Mouse (Mus musculus) midbrain, embryonic 14.5 days (tissue): Measurements from ENCODE around the gene Gtpbp8. TPM values are rescaled to one million over a fixed set of nuclear protein-coding genes. Genes with fewer than 3 reads are reported as not detected.

Experiments used
- ATAC-seq: fragments of 200-750 bp; cut with Nextera tagmentation; 2 replicates; pipeline ENCODE4 v1.8.0; 2017; ENCODE audit warnings: moderate number of reproducible peaks, moderate library complexity; ENCODE audit not compliant: low FRiP score, low TSS enrichment
- DNase-seq: peaks from one replicate; pipeline ENCODE4 v3.0.0-alpha.2; 2015
- H3K27ac ChIP-seq: fragments of 300-500 bp; sonication (generic); replicated peaks from 2 replicates; pipeline ENCODE4 v1.5.1; 2014; ENCODE audit warnings: mild to moderate bottlenecking, low read depth, low read length, moderate library complexity
- H3K27me3 ChIP-seq: fragments of 300-500 bp; sonication (generic); 2 replicates; pipeline ENCODE4 v1.6.1; 2014; ENCODE audit warnings: low read length, control low read depth, mixed read lengths; ENCODE audit not compliant: control insufficient read depth, insufficient read depth
- H3K36me3 ChIP-seq: fragments of 300-500 bp; sonication (generic); 2 replicates; pipeline ENCODE4 v1.6.1; 2014; ENCODE audit warnings: low read length, control low read depth; ENCODE audit not compliant: control insufficient read depth, insufficient read depth
- H3K4me1 ChIP-seq: fragments of 300-500 bp; sonication (generic); 2 replicates; pipeline ENCODE4 v1.6.1; 2014; ENCODE audit warnings: mild to moderate bottlenecking, antibody characterized with exemption, low read length, control low read depth; ENCODE audit not compliant: control insufficient read depth, insufficient read depth
- H3K4me2 ChIP-seq: fragments of 300-500 bp; sonication (generic); 2 replicates; pipeline ENCODE4 v1.6.1; 2014; ENCODE audit warnings: mild to moderate bottlenecking, low read length, moderate library complexity
- H3K4me3 ChIP-seq: fragments of 300-500 bp; sonication (generic); replicated peaks from 2 replicates; pipeline ENCODE4 v1.5.1; 2014; ENCODE audit warnings: low read depth, low read length
- H3K9ac ChIP-seq: fragments of 300-500 bp; sonication (generic); replicated peaks from 2 replicates; pipeline ENCODE4 v1.6.1; 2014; ENCODE audit warnings: mild to moderate bottlenecking, low read length, moderate library complexity
- H3K9me3 ChIP-seq: fragments of 300-500 bp; sonication (generic); 2 replicates; pipeline ENCODE4 v1.6.1; 2016; ENCODE audit warnings: low read length, control low read depth, mixed read lengths; ENCODE audit not compliant: control insufficient read depth
- WGBS: fragments of 180-500 bp; shearing (Covaris S2); extraction: QIAGEN DNeasy Blood & Tissue Kit; methylation state at CpG from one replicate; pipeline ENCODE4 v1.1.7; 2014; 5-methylcytosine and 5-hydroxymethylcytosine counted together
- polyA plus RNA-seq: library from polyadenylated mRNA; unstranded; fragments of >200 nt; fragmentation: Nextera tagmentation; extraction: Ambion mirVana; gene quantifications from 2 replicates; pipeline ENCODE4 v1.2.1, GENCODE M21; 2014

Gtpbp8 gene
- polyA plus RNA-seq, 1 experiment from 2014 or later: 50.5 TPM

DNA sequence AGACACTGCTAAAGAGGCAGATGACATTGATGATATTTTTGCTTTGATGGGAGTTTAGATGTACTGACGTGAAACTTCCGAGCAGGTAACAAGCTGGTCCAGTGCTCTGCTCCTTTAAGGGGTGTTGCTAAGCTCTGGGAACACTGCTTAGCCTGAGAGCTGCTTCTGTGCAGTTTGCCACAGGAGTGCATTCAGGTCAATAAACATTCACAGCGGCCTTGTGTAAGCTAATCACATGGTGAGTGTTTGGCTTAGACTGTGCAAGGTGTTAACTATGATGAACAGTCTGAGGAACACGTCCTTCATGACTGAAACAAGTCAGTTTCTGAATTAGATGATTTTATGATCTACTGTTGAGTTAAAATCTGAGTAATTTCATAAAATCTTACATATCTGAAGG, 10.0 kb downstream of the Gtpbp8 start:
- H3K36me3 ChIP-seq: peaks cover 81% of the 10 kb centered on the region
- H3K4me3 ChIP-seq: no peak overlapping the region
- no peak for ATAC-seq
- H3K27me3 ChIP-seq: no peaks in the 10 kb centered on the region
- no peak for DNase-seq
- WGBS: 92% methylated on average over 4 of the region's 4 CpGs
- H3K9ac ChIP-seq: no peak overlapping the region
- no peaks in the 10 kb centered on the region for H3K4me1 ChIP-seq
- H3K4me2 ChIP-seq: no peak overlapping the region
- no peak overlapping the region for H3K27ac ChIP-seq
- no peaks in the 10 kb centered on the region for H3K9me3 ChIP-seq

DNA sequence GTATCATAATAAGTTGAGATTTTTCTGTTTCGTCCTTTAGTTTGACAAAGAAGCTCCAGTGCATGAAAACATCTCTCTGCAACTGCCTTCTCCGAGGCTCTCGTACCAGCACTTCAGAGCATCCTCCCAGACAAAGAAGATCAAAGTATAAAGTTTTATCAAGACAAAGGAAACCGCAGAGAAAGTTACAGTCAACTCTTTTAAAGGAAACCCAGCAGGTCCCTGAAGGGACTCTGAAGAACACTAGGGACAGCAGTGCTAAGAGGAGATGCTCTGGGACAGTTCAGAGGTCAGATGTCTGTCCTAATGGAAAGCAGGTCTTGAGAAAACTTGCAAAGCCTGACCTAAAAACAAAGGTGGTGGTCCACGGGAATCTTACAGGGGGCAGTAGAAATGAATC, 10.5 kb downstream of the Gtpbp8 start:
- WGBS: 94% methylated on average over 5 of the region's 5 CpGs
- H3K4me1 ChIP-seq: no peaks in the 10 kb centered on the region
- ATAC-seq: no peak
- no peak overlapping the region for H3K9ac ChIP-seq
- no peak for DNase-seq
- no peak overlapping the region for H3K4me2 ChIP-seq
- H3K9me3 ChIP-seq: no peaks in the 10 kb centered on the region
- no peaks in the 10 kb centered on the region for H3K27me3 ChIP-seq
- H3K4me3 ChIP-seq: no peak overlapping the region
- peaks cover 81% of the 10 kb centered on the region for H3K36me3 ChIP-seq
- no peak overlapping the region for H3K27ac ChIP-seq

DNA sequence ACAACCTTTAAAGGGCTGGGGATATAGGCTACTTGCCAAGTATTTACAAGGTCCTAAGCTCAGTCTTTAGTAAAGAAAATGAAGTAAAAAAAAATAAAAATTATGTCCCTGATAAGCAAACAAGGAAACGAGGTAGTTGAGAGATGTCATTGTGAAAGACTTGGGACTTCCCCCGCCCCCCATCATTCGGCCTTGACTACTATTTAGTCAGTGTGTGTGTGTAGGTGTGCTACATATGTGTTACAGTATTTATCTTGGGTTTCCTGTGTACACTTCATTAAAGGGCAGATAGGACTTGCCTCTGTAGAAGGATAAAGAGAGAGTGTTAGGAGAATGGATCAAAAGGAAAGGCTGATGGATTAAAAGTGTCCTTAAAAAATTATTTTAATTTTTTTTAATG, 12.1 kb downstream of the Gtpbp8 start:
- H3K4me1 ChIP-seq: no peaks in the 10 kb centered on the region
- no peaks in the 10 kb centered on the region for H3K9me3 ChIP-seq
- no peak for ATAC-seq
- peaks cover 85% of the 10 kb centered on the region for H3K36me3 ChIP-seq
- DNase-seq: no peak
- 94% methylated on average over 3 of the region's 3 CpGs for WGBS
- H3K4me3 ChIP-seq: no peak overlapping the region
- H3K27ac ChIP-seq: no peak overlapping the region
- H3K9ac ChIP-seq: no peak overlapping the region
- no peak overlapping the region for H3K4me2 ChIP-seq
- H3K27me3 ChIP-seq: no peaks in the 10 kb centered on the region

DNA sequence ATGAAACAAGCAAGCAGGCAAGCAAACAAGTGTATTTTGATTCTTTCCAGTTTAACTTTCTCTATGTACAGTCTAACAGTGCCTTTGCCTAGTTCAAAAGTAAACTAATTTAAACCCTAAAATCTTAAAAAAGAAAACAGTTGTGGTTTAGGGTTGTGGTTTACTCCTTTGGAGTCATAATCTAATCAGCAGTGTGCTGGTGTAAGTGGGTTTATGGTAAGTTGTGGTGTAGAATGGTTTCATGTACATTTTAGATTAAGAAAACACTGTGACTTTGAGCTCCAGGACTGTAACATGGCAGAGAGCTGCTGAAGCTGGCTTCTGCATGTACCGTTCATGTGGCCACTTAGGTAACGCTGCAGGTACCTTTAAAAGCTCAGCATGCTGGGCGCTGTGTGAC, 18.6 kb downstream of the Gtpbp8 start:
- DNase-seq (no peak), ATAC-seq (no peak)
- no peak overlapping the region for H3K27ac ChIP-seq
- H3K4me1 ChIP-seq: peaks cover 6% of the 10 kb centered on the region
- H3K4me2 ChIP-seq: no peak overlapping the region
- 96% methylated on average over 3 of the region's 3 CpGs for WGBS
- no peaks in the 10 kb centered on the region for H3K9me3 ChIP-seq
- H3K27me3 ChIP-seq: no peaks in the 10 kb centered on the region
- H3K4me3 ChIP-seq: no peak overlapping the region
- peaks cover 33% of the 10 kb centered on the region for H3K36me3 ChIP-seq
- no peak overlapping the region for H3K9ac ChIP-seq

DNA sequence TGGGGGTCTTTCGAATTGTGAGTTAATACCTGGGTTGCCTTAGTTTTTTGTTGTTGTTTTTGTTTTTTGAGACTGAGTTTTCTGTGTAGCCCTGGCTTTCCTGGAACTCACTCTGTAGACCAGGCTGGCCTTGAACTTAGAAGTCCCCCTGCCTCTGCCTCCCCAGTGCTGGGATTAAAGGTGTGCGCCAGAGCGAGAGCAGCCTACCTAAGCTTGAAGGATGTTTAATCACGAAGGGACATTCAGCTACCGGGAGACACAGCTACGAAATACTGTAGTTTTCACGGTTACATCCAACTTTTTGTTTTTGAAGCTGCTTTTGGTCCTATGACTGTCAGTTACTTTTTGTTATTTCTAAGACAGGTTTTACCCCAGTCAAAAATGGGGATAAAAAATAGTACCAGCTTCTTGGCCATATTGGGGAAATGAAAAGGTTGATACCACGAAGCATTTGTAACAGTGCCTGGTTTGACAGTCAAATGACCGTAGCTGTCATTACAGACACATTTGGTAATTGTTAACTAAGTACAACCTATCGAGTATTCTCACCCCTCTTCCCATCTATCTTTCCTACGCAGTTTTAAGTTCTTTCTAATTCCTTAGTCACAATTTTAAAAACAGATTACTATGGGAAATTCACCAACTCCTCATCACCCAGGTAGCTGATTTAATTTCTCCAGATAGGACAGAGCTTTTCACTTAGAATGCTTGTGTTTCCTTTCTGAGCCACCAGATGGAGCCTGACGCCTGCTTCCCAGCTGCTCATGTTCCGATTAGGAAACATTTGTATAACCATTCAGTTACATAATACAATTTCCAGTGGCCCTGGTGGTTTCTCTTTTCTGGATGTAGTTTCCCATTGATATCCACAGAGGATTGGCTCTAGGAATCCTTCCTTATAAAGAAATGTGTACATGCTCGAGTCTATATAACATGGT, 20.6 kb downstream of the Gtpbp8 start:
- WGBS: 51% methylated on average over 14 of the region's 14 CpGs
- H3K27ac ChIP-seq: no peak overlapping the region

DNA sequence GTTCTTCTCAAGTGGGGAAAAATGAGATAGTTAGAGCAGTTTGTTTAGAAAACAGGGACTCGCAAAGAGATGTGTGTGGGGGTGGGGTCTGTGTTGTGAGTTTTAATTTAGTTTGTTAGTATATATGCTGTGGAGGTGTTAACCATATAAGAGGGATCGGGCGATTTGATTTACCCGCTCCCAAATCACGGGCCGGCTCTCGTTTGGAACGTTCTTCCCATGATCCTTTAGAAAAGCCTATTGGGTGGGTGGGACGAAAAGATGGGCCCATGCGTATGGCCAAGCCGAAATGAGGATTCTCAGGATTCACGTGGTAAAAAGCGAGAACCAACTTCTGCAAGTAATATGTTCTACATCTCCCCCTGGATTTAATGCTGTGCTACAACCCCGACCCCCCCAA, 21.3 kb downstream of the Gtpbp8 start:
- WGBS: under 1% methylated on average over 14 of the region's 14 CpGs
- Histone ChIP-seq H3K4me3 (peak overlapping the region; percentile 71), H3K9me3 (no peaks in the 10 kb centered on the region), H3K4me2 (peak overlapping the region; percentile 67), H3K4me1 (peaks cover 6% of the 10 kb centered on the region), H3K27ac (peak overlapping the region; percentile 90), H3K9ac (peak overlapping the region; percentile 71), H3K27me3 (no peaks in the 10 kb centered on the region), H3K36me3 (peaks cover 13% of the 10 kb centered on the region)
- ATAC-seq (peak; percentile 41), DNase-seq (peak; percentile 83)

More for the DNA sequence above, 20.6 kb downstream of the Gtpbp8 start:
- H3K4me1 ChIP-seq: peaks cover 6% of the 10 kb centered on the region
- H3K27me3 ChIP-seq: no peaks in the 10 kb centered on the region
- ATAC-seq (no peak), DNase-seq (peak; percentile 88)
- peak overlapping the region; percentile 71; the same call in 1 of the 2 replicates for H3K9ac ChIP-seq
- H3K4me3 ChIP-seq: peak overlapping the region; percentile 71
- peak overlapping the region; percentile 67 for H3K4me2 ChIP-seq
- peaks cover 15% of the 10 kb centered on the region for H3K36me3 ChIP-seq
- no peaks in the 10 kb centered on the region for H3K9me3 ChIP-seq

DNA sequence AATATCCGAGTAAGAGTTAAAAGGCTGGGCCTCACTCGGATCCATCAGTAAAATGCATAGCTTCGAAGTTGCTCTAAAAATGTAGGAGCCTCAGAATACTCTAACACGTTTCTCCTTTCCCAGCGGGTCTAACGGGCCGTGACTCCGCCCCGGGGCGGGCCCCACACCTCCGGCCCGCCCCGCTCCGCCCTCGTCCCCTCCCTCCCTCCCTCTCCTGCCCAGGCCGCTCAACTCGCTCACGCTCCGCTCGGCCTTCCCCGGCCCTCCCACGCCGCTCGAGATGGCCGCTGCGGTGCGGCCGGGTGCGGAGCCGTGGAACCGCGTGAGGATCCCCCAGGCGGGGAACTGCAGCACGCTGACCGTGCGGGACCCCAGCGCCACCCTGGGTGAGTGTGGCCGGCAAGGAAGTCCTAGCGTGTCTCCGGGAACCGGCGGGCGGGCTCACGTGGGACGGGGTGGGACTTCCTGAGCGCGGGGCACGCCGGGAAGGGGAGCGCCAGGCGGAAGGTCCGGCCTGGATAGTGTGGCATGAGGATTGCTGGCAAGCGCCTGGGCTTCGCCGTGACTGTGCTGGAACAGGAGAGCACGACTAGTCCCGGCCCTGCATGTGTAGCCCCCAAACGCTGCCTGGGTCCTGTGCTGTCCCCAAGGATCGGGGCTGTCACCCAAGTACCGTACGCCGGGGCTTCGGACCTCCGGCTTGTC, 21.9 kb downstream of the Gtpbp8 start, which contains the start of gene Nepro:
Gene Nepro (plus strand): TSS at position 219 of the 705 bp plus-strand sequence.
- Histone ChIP-seq H3K9ac (peak within 1 kb of the TSS; percentile 71), H3K27me3 (no peaks in the 10 kb centered on the region), H3K9me3 (no peaks in the 10 kb centered on the region), H3K27ac (peak within 1 kb of the TSS; percentile 90), H3K36me3 (peaks cover 7% of the 10 kb centered on the region; the same call in 1 of the 2 replicates), H3K4me3 (peak within 1 kb of the TSS; percentile 71), H3K4me1 (peaks cover 6% of the 10 kb centered on the region), H3K4me2 (peak within 1 kb of the TSS; percentile 67)
- peak; percentile 95 for DNase-seq
- peak; percentile 98 for ATAC-seq
- under 1% methylated on average over 64 of the region's 64 CpGs for WGBS

DNA sequence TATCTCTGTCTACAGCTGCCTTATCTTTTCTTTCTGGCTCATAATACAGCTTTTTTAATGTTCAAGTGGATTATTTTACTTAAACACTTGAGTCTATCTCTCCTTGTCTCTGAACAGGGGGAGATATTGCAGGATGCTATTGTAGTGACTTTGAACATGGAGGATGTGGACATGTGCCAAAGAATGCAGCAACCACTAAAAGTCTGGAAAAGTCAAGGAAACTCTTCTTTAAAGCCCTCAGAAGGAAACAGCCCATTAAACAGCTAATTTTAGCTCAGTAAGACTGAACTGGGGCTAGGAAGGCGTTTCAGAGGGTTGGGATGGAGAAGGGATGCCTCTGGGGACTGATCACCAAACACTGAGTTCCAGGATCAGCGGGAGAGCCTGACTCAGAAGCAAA, 23.5 kb downstream of the Gtpbp8 start:
- Histone ChIP-seq H3K4me1 (peaks cover 6% of the 10 kb centered on the region), H3K9ac (no peak overlapping the region), H3K27ac (no peak overlapping the region), H3K9me3 (no peaks in the 10 kb centered on the region), H3K4me3 (no peak overlapping the region), H3K4me2 (no peak overlapping the region), H3K27me3 (no peaks in the 10 kb centered on the region), H3K36me3 (peaks cover 2% of the 10 kb centered on the region; the same call in 1 of the 2 replicates)
- no peak for ATAC-seq
- WGBS: 89% methylated on average over 2 of the region's 2 CpGs
- DNase-seq: no peak
